Mouse (Mus musculus): ENCODE results near the gene Zfp207.
"Not testable (repeated sequence)": the region's sequence is repeated elsewhere in the genome, so short reads cannot be mapped to it uniquely, and the experiment has no call there.

Gene Zfp207

GRCm38 (mm10) chr11:80410377-80410776 lies 27.3 kb downstream of the Zfp207 start:
- no peak for DNase-seq (ENCODE audit: low spot score in 2 of 2)

- no peak for DNase-seq (ENCODE audit: low spot score in 2 of 2)
Measured at GRCm38 (mm10) chr11:80417085-80417484, 34.0 kb downstream of the Zfp207 start.

GRCm38 (mm10) chr11:80419743-80420142 lies 36.7 kb downstream of the Zfp207 start:
- DNase-seq (ENCODE audit: low spot score in 2 of 2) = no peak

GRCm38 (mm10) chr11:80420202-80420984 lies 37.3 kb downstream of the Zfp207 start:
- no peak for DNase-seq (ENCODE audit: low spot score in 2 of 2)

- DNase-seq (ENCODE audit: low spot score in 2 of 2) = no peak
Measured at GRCm38 (mm10) chr11:80421421-80422047, 38.5 kb downstream of the Zfp207 start.

- no peak for DNase-seq (ENCODE audit: low spot score in 2 of 2)
Measured at GRCm38 (mm10) chr11:80424691-80425090, 41.6 kb downstream of the Zfp207 start.

- no peak for DNase-seq (ENCODE audit: low spot score in 2 of 2)
Measured at GRCm38 (mm10) chr11:80425247-80425778, 42.2 kb downstream of the Zfp207 start.

GRCm38 (mm10) chr11:80426029-80426813 lies 43.1 kb downstream of the Zfp207 start:
- not testable (repeated sequence) for DNase-seq (ENCODE audit: low spot score in 2 of 2)

GRCm38 (mm10) chr11:80428381-80429008 lies 45.4 kb downstream of the Zfp207 start, which contains the start of gene Psmd11:
TSS of gene Psmd11 (plus strand) at chr11:80428615.
- peak; percentile 93 to 96 for DNase-seq (ENCODE audit: low spot score in 2 of 2)

GRCm38 (mm10) chr11:80429009-80429475 lies 46.0 kb downstream of the Zfp207 start:
- DNase-seq (ENCODE audit: low spot score in 2 of 2) = no peak

- no peak for DNase-seq (ENCODE audit: low spot score in 2 of 2)
Measured at GRCm38 (mm10) chr11:80429500-80430166, 46.6 kb downstream of the Zfp207 start.

- DNase-seq (ENCODE audit: low spot score in 2 of 2) = no peak
Measured at GRCm38 (mm10) chr11:80430366-80430910, 47.4 kb downstream of the Zfp207 start.

GRCm38 (mm10) chr11:80446916-80447315 lies 63.8 kb downstream of the Zfp207 start:
- no peak for DNase-seq (ENCODE audit: low spot score in 2 of 2)

- DNase-seq (ENCODE audit: low spot score in 2 of 2) = no peak
Measured at GRCm38 (mm10) chr11:80449859-80450258, 66.8 kb downstream of the Zfp207 start.

- no peak for DNase-seq (ENCODE audit: low spot score in 2 of 2)
Measured at GRCm38 (mm10) chr11:80452242-80452641, 69.2 kb downstream of the Zfp207 start.

- no peak for DNase-seq (ENCODE audit: low spot score in 2 of 2)
Measured at GRCm38 (mm10) chr11:80453198-80453597, 70.1 kb downstream of the Zfp207 start.

All from frontal cortex, postnatal 36 days (tissue).